Mouse (Mus musculus): ENCODE measurements around the gene Cstf3. TPM values are rescaled to one million over a fixed set of nuclear protein-coding genes. Genes with fewer than 3 reads are reported as not detected.
"Not testable (repeated sequence)": the region's sequence is repeated elsewhere in the genome, so short reads cannot be mapped to it uniquely, and the experiment has no call there.

The Cstf3 gene
- 10 to 100 TPM; 41.6 to 43.7 TPM for total RNA-seq (2021)

DNA sequence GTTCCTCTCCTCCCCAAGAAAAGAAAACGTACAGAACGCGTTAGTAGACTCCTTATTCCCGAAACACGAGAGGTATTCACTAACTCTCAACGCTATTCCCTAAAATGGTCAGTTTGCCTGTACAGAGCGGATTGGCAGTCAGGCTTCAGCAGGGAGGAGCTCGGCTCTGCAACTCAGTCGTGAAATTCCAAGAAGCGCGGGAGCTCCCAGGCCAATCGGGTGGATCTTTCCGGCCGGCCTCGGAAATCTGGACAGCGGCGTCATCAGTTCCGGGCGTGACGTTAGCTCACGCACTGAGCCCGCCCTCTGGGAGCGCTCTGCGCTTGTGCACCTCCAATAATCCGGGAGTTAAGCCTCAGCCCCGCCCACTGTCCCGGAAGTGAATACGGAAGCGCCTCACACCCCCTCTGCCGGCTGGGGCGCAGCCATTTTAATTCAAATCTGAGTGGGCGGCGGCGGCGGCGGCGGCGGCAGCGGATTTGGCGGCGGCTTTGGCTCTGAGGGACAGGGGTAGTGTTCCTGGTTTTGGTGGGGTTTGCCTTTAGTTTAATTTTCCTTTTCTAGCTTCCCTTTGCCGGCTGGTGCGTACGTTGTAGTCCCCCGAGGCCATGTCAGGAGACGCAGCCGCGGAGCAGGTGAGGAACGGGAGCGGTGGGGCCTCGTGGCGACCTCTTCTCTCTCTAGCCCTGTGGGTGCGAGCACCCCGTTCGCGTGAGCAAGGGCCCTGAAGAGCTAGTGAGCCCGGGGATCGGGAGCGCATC lies at the start of gene Cstf3:
Gene Cstf3, plus strand, starts transcription at position 456 of the 761 bp plus-strand sequence.
- intact Hi-C loops (cut with DNase I), result no loop called here
- peak; percentile 100 for DNase-seq (ENCODE audit: low spot score in 2 of 2)

DNA sequence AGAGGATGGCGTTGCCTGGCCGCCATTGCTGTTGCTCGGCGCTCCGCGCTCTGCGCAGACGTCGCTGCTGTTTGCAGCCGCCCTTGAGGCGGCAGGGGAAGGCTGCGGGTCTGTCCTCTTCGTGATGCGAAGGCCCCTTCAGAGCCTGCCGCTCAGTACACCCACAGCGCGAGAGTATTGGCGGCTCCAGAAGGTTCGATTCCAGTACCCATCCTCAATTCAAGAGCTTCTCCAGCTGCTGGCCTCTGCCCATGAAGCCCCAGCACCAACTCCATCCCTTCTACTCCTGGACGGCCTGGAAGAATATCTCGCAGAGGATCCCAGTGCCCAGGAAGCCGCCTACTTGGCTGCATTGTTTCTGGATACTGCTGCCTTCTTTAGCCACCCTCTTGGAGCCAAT lies 33.6 kb upstream of the Cstf3 start:
- DNase-seq (ENCODE audit: low spot score in 2 of 2); intact Hi-C loops (cut with DNase I): not testable (repeated sequence)

DNA sequence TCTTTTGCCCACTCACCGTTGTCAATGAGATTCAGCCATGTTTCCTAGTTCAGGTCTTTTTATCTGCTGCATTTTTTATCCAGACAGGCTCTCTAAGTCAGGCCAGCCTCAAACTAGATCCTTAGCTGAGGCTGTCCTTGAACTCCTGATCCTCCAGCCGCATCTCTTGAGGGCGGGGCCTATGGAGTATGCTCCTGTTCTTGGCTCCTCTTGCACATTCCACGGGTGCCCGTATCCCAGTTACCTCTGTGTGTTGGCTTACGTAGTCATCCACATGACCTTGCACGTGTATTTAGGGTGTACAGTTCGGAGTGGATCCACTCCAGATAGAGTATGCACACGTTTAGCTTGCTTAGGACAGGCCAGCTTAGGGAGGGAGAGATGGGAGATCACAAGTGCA lies 32.6 kb upstream of the Cstf3 start:
- intact Hi-C loops (cut with DNase I), result no loop called here
- DNase-seq (ENCODE audit: low spot score in 2 of 2), result no peak

DNA sequence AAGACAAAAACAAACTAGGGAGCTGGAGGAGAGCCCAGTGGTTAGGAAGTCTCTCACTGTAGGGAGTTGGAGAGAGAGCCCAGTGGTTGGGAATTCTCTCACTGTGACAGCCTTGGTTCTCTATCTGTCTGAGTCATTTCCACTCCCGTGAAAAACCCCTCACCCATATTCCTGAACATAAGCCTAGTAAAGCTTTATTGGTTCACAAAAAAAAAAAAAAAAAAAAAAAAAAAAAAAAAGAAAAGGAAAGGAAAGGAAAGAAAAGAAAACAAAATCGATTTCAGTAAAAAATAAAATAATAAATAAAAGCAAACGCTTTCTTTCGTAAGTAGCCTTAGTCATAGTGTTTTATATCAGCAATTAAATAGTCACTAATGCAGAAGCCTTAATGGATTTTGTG lies 32.0 kb upstream of the Cstf3 start:
- no peak for DNase-seq (ENCODE audit: low spot score in 2 of 2)
- intact Hi-C loops (cut with DNase I), result no loop called here

DNA sequence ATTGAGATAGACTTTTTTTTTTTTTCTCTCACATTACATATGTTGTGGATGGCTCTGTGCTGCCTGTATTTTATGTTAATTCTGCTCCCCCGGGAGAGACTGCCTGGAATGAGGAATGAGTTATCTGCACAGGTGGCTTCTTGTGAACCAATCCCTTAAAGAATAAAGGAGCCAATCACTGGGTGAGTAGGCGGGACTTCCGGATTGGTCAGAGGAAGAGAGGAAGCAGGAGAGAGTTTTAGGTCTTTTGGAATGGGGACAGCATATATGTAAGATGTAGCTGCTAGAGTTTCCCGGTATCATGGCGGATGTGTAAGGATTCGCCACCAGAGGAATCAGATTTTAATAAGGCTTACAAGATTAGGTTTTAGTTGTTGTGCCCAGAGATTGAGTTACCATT lies 31.4 kb upstream of the Cstf3 start:
- intact Hi-C loops (cut with DNase I), result no loop called here
- DNase-seq (ENCODE audit: low spot score in 2 of 2), result no peak

DNA sequence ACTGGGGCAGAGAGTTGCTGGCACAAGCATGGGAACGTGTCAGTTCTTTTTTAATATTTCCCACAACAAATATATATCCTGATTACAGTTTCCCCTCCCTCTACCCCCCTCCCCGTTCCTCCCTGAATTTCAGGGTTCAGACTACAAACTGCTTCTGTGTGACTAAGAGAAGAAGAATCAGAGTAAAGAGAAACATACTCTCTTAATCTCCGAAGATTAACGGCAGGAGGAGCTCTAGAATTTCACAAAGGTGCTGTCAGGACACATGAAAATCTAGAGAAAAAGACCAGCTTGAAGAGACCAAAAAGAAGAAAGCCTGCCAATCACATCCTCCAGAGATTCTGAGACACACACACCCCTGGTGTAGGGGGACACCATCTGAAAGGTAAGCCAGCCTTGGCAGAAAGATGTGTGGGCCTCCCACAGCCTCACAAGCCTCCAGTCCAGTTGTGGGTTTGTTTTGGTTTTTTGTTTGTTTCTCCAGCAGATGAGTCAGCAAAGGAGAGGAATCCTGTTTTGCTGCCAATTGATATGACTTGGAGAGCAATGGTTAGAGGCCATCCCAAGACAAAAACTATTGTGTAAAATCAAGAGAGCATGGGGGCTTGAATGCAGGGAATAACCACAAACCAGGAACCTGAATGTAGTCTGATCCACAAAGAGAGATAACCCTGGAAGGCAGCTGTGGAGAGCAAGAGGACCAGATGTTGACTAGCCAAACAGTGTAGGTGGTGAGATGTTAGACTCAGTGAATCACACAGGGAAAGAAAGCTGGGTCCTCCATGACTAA lies 30.5 kb upstream of the Cstf3 start:
- no peak for DNase-seq (ENCODE audit: low spot score in 2 of 2)
- intact Hi-C loops (cut with DNase I), result no loop called here

DNA sequence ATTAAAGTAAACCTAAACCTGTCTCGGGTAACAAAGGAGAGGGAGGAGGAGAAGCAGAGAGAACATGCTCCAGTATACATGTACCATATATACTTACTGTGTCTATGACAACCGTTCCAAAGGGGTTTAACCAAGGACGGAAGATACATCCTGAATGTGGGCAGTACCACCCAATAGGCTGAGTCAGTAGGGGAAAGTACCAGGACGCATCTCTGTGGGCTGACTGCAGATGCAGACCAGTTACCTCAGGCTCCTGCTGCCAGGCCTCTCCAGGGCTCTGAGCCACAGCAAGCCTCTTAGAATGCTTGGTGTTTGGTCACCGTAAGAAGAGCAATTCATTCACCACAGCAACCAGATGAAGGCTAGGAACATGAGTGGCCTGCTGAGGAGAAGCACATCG lies 28.9 kb upstream of the Cstf3 start:
- intact Hi-C loops (cut with DNase I), result no loop called here
- peak in 1 of 2 experiments; percentile 48 for DNase-seq (ENCODE audit: low spot score in 2 of 2)

DNA sequence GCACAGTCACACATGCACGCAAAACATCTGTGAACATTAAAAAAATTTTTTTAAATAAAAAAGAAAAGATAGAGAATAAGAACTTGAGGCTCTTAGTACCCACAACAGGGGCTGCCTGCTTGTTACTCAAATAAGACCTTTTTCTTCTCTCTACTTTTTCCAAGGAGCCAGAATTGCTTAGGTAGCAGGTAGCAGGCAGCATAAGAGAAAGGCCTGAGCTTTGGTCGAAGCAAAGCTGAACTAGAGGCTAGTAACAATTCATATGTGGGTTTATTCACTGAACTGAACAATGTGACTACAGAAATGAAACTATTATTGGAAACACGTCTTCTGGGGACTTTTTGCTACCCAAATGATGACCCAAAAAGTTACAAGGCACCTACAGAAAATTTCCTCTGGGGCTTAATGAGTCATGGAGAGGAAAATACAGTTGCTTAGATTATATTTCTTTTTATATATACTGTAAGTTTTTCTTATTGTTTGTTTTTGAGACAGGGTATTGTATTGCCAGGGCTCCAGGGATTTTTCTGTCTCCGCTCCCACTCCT lies 28.3 kb upstream of the Cstf3 start:
- intact Hi-C loops (cut with DNase I), result no loop called here
- no peak for DNase-seq (ENCODE audit: low spot score in 2 of 2)

DNA sequence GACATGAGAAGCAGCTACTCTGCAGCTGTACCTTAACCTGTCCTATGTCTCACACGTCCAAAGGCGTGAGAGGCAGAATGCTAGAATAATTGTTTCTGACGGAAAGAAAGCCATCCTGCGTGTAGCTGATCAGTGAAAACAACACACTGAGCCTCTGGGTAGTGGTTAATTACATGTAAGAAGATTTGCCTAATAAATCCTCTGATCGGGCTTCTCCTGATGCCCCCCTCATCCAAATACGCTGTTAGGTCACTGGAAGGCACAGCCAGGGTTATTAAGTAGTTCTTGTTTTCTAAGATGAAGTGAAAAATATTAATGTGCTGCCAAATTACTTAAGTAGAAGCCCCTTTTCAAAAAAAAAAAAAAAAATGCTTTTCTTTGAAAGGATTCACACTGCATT lies 18.3 kb upstream of the Cstf3 start:
- DNase-seq (ENCODE audit: low spot score in 2 of 2), result no peak
- intact Hi-C loops (cut with DNase I), result loop anchor here (1.0 kb wide), 1 partner anchor 75 kb away; no protein-coding TSS in a partner anchor

DNA sequence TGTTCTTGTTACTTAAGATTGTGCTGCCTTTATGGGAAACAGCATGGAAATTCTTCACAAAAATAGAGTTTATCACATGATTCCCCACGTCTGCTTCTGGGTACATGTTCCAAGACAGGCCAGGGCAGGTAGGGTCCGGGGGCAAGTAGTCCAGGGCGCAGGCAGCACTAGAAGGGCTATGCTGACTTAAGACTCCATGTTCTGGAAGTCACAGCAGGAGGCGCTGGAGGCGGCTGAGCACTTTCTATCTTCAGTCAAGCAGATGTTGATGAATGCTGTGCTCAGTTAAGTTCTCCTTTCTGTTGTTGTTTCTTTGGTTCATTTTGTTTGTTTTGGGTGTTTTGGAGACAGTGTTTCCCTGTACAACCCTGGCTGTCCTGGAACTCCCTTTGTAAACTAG lies 14.1 kb upstream of the Cstf3 start:
- intact Hi-C loops (cut with DNase I), result no loop called here
- no peak for DNase-seq (ENCODE audit: low spot score in 2 of 2)

DNA sequence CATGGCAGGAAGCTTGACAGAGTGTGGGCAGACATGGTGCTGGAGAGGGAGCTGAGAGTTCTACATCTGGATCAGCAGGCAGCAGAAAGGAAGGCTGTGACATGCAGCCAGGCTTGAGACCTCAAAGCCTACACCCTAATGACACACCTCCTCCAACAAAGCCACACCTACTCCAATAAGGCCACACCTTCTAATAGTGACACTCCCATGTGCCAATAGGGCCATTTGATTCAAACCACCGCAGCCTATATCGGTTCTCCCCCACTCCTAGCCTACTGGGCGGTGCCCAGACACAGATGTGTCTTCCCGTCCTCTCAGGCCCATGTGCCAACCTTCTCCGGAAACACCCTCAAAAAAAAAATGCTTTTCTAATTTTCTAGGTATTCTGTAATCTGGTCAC lies 12.3 kb upstream of the Cstf3 start:
- DNase-seq (ENCODE audit: low spot score in 2 of 2), result no peak
- intact Hi-C loops (cut with DNase I), result no loop called here

DNA sequence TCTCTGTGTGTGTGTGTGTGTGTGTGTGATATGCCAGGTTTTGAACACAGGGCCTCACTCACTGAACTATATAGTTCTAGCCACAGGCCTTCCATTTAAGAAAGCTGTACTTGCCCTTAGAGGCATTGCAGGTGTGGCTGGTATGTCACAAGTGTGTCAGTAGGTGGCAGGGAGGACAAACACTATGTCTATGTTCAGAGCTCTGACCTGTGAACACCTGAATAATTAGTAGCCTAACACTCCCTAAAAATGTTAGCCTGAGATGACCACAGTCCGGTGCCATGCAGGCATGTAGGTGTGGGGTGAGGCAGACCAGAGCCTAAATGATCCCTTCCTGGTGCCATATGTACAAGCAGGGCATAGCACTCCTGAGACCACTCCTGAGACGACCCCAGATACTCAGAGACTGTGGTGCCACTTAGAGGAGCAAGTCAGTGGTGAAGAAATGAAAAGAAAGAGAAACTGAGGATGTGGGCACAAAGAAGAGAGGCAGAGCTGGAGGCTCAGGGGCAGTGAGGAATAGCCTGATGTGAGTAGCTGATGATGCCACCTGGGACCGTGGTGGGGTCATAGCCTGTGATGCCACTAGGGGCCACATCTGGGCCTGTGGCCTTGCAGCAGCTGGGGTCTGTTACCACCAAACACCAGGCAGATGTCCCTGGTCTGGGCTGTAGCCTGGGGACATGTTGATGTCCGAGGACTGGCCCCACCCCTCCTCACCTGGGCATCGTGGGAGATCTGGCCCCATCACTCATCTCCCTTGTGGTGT lies 11.3 kb upstream of the Cstf3 start:
- no peak for DNase-seq (ENCODE audit: low spot score in 2 of 2)
- intact Hi-C loops (cut with DNase I), result no loop called here

DNA sequence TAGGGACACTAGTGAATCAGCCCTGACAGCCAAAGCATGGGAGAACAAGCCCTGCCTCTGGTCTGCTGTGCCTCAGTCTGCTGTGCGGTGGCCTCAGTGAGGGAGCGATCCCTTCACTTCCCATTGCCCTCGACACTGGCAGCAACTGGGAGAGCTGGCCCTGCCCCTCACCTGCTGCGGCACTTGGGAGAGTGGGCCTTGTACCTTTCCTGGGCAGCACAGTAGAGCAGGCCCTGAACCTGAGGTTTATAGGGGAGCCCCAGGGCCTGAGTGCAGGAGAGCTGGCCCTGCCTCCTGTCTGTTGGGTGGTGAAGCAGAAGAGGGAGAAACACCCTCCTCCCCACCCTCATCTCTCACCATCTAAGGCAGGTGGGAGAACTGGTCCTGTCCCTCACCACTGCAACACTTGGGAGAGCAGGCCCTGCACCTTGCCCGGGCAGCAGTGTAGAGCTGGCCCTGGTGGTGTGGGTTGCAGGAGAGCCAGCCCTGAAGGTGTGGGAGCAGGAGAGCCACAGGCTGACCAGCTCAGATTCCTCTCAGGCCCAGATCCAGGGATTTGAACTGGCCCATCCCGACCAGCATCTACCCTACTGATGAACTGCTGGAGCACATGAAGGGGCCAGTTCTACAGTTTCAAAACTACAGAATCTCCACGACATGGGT lies 10.4 kb upstream of the Cstf3 start:
- no peak for DNase-seq (ENCODE audit: low spot score in 2 of 2)
- intact Hi-C loops (cut with DNase I), result loop anchor here (10.0 kb wide), 1 partner anchor 545 kb away; no protein-coding TSS in a partner anchor

DNA sequence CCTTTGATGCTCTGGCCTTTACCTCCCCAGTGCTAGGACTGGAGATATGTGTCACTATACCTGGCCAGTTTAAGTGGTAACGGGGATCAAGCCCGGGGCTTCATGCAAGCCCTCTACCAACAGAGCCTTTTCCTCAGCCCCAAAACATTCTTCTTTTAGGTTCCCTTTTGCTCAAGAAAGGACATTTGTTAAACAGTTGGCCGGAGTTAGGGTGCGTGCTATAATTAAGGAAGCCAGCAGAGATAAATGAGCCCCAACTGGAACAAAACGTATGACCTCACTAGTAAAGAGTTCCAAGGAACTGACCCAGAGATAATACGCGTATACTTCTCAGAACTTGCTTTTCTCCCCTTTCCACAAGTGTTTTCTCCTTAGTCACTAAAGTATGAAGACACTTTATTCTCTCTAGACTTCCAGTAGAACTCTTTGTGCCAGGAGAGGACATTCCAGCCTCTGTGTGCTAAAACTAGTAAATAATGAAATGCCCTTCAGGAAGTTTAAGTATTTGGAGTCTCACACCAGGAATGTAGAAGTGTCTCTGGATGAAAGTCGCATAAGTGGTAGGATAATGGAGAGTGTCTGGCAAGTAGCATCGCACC lies 8.9 kb upstream of the Cstf3 start:
- intact Hi-C loops (cut with DNase I), result loop anchor here (10.0 kb wide), 1 partner anchor 547 kb away; no protein-coding TSS in a partner anchor
- no peak for DNase-seq (ENCODE audit: low spot score in 2 of 2)

DNA sequence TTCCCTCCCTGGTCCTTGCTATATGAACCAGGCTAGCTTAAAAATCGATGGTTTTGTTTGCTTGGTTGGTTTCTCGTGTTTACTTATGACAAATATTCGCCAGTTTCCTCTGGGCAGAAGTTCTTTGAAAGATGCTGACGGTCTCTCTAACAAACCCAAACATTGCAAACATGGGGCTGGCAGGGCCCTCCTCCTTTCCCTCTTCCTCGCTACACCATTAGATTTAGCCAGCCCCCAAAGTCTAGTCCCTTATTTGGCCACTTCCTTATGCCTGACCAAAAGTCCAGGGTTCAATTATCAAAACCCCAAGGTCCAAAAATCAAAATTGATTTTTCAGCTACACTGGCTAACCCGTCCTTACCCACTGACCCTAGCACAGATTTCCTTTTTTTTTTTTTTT lies 7.3 kb upstream of the Cstf3 start:
- intact Hi-C loops (cut with DNase I), result loop anchor here (10.0 kb wide), 1 partner anchor 548 kb away; no protein-coding TSS in a partner anchor
- DNase-seq (ENCODE audit: low spot score in 2 of 2), result no peak

DNA sequence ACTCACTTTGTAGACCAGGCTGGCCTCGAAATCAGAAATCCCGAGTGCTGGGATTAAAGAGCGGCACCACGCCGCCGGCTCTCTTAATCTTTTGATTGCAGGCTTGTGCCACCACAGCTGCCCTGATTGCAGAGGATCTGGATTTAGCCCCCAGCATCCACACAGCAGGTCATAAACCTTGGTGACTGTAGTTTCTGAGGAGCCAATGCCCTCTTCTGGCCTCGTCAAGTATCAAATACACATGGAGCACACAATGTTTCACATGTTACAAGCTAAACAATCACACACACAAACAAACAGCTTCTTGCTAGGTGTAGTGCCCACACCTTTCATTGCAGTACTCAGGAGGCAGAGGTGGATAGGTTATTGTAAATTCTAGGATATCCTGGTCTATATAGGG lies 6.1 kb upstream of the Cstf3 start:
- intact Hi-C loops (cut with DNase I), result loop anchor here (10.0 kb wide), 1 partner anchor 549 kb away; no protein-coding TSS in a partner anchor
- no peak for DNase-seq (ENCODE audit: low spot score in 2 of 2)

DNA sequence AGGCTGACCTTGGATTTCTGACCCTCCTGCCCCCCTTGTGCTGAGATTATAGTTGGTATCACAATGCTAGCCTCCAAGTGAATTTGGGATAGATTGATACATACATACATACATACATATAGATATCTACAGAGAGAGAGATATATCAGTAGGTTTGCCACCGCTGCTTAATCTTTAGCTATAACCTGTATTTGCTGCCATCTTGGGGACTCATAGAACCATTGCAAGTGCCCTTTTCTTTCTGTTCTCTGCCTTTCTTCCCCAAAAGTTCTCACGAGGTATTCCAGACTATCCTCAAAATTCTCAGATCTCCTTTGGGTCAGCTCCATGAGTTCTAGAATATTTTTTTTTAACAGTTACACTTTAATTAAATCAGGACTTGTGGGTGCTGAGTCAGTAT lies 4.7 kb upstream of the Cstf3 start:
- intact Hi-C loops (cut with DNase I), result loop anchor here (1.0 to 10.0 kb wide), 3 partner anchors 141 to 551 kb away; no protein-coding TSS in a partner anchor
- DNase-seq (ENCODE audit: low spot score in 2 of 2), result peak in 1 of 2 experiments; percentile 43

DNA sequence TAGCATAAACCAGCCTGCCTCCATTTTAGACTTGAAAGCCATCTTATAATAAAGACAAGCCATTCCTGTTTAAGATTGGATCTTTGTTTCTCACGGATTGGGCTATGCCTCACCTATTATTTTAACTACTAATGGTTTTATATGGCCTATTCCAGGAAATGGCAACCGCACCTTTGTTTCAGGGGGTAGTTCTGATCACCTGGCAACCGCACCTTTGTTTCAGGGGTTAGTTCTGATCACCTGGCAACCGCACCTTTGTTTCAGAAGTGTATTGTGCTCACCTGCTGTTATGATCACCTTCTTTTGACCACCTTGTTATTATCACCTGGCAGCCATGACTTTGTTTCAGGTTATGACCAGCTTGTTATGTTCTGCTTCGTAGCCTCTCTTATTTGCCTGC lies 1.8 kb upstream of the Cstf3 start:
- intact Hi-C loops (cut with DNase I), result loop anchor here (5.0 to 10.0 kb wide), 2 partner anchors 456 to 554 kb away; no protein-coding TSS in a partner anchor
- DNase-seq (ENCODE audit: low spot score in 2 of 2), result no peak

DNA sequence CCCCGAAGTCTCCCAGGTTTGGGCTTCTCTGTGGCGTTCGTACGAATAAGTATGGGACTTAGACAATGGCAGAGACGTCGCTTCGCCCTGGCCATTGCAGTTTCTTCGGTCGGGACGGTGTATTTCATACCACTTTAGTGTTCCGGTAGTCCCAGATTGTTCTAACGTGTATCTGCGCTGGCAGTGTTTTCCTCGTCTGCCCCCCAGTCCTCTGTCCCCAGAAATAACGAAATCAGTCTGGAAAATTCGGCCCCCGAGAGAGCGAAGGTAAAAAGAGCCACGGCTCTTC lies 450 bp downstream of the Cstf3 start:
- intact Hi-C loops (cut with DNase I), result loop anchor here (1.0 kb wide), 1 partner anchor 96 kb away; the partner anchor contains the start of gene Hipk3
- DNase-seq (ENCODE audit: low spot score in 2 of 2), result no peak
